Mouse (Mus musculus): Measurements from ENCODE around the gene Pi16. TPM values are rescaled to one million over a fixed set of nuclear protein-coding genes. Genes with fewer than 3 reads are reported as not detected.
A peak's percentile ranks its signal among the peaks of the same experiment; 100 is the strongest.

Gene Pi16
- polyA plus RNA-seq, 1 experiment = not detected

DNA sequence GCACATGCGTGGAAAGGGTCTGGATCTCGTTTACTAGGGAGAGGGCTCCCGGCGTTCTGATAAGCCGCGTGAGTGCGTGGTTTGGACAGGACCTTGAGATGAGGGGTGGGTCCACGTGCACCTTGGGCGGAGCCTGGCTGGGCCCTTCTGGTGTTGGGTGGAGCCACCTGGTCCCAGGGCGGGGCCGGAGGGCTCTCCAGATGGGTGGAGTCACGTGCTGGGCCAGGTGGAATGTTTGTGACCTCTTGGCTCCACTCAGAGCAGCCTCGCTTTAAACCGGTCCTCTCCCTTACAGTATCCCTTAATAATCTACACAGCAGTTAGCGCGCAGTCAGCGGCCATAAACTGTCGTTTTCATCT is 5.1 kb downstream of the Pi16 start:
- TF ChIP-seq CTCF (IDR thresholded peaks at IDR 0.05; ENCODE audit: insufficient read depth, low read depth, low read length) (no peak), POLR2A (IDR thresholded peaks at IDR 0.05; ENCODE audit: insufficient read depth, low read depth, low read length) (no peak)
- Histone ChIP-seq H3K4me1 (ENCODE audit: control insufficient read depth, insufficient read depth, low read length) (peaks cover 16% of the 10 kb centered on the region), H3K4me3 (ENCODE audit: insufficient read depth, low read depth, low read length) (no peak overlapping the region), H3K27ac (ENCODE audit: insufficient read depth, low read depth, low read length) (no peak overlapping the region)
- WGBS = 72% methylated on average over 18 of the region's 18 CpGs

DNA sequence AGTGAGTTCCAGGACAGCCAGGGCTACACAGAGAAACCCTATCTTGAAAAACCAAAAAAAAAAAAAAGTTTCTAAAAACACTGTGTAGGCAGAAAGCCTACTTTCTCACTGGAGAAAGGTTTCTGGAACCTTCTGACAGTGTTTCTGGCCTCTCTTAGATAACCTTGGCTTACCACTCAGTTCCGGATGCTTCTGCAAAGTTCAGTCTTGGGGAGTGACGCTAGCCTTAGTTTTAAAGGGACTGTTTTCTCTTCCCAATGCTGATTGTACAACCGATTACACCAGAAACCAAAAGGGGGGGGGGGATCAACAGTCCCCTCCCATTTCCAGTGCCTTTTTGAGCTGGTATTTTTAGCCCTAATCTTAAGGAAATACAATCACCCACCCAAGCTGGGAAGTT is 6.1 kb downstream of the Pi16 start:
- WGBS = 92% methylated on average over 3 of the region's 3 CpGs

DNA sequence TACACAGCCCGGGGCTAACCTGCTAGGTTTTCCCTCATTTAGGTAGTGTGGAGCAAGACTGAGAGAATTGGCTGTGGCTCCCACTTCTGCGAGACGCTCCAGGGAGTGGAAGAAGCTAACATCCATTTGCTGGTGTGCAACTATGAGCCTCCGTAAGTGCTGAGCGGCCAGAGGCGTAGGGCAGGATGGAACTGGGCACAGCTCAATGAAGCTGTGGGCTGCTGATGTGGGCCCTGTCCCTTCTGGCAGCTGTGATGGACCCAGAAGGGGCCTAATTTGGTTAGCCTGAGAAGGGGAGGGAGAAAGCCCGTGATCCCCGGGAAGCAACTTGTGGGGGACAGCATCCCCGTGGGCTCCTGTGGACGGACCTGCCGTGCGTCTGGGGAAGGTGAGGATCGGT is 8.4 kb downstream of the Pi16 start:
- no peak overlapping the region for H3K4me3 ChIP-seq (ENCODE audit: insufficient read depth, low read depth, low read length)
- TF ChIP-seq POLR2A (IDR thresholded peaks at IDR 0.05; ENCODE audit: insufficient read depth, low read depth, low read length) = no peak
- TF ChIP-seq CTCF (IDR thresholded peaks at IDR 0.05; ENCODE audit: insufficient read depth, low read depth, low read length) = no peak
- WGBS = 84% methylated on average over 13 of the region's 13 CpGs
- peaks cover 24% of the 10 kb centered on the region for H3K4me1 ChIP-seq (ENCODE audit: control insufficient read depth, insufficient read depth, low read length)
- no peak overlapping the region for H3K27ac ChIP-seq (ENCODE audit: insufficient read depth, low read depth, low read length)

More for the DNA sequence above, 6.1 kb downstream of the Pi16 start:
- no peak overlapping the region for H3K4me3 ChIP-seq (ENCODE audit: insufficient read depth, low read depth, low read length)
- peaks cover 20% of the 10 kb centered on the region for H3K4me1 ChIP-seq (ENCODE audit: control insufficient read depth, insufficient read depth, low read length)
- no peak for TF ChIP-seq CTCF (IDR thresholded peaks at IDR 0.05; ENCODE audit: insufficient read depth, low read depth, low read length)
- TF ChIP-seq POLR2A (IDR thresholded peaks at IDR 0.05; ENCODE audit: insufficient read depth, low read depth, low read length) = no peak
- H3K27ac ChIP-seq (ENCODE audit: insufficient read depth, low read depth, low read length) = no peak overlapping the region

GRCm38 (mm10) chr17:29326531-29327529 is 9.3 kb downstream of the Pi16 start:
- Histone ChIP-seq H3K27ac (ENCODE audit: insufficient read depth, low read depth, low read length) (no peak overlapping the region), H3K4me1 (ENCODE audit: control insufficient read depth, insufficient read depth, low read length) (peaks cover 32% of the 10 kb centered on the region), H3K4me3 (ENCODE audit: insufficient read depth, low read depth, low read length) (peak overlapping the region; percentile 27)
- no peak for TF ChIP-seq POLR2A (IDR thresholded peaks at IDR 0.05; ENCODE audit: insufficient read depth, low read depth, low read length)
- no peak for TF ChIP-seq CTCF (IDR thresholded peaks at IDR 0.05; ENCODE audit: insufficient read depth, low read depth, low read length)
- 27% methylated on average over 52 of the region's 52 CpGs for WGBS

GRCm38 (mm10) chr17:29327691-29328090 is 10.2 kb downstream of the Pi16 start:
- Histone ChIP-seq H3K4me3 (ENCODE audit: insufficient read depth, low read depth, low read length) (no peak overlapping the region), H3K27ac (ENCODE audit: insufficient read depth, low read depth, low read length) (no peak overlapping the region), H3K4me1 (ENCODE audit: control insufficient read depth, insufficient read depth, low read length) (peaks cover 32% of the 10 kb centered on the region)
- 77% methylated on average over 9 of the region's 9 CpGs for WGBS
- no peak for TF ChIP-seq POLR2A (IDR thresholded peaks at IDR 0.05; ENCODE audit: insufficient read depth, low read depth, low read length)
- TF ChIP-seq CTCF (IDR thresholded peaks at IDR 0.05; ENCODE audit: insufficient read depth, low read depth, low read length) = no peak

GRCm38 (mm10) chr17:29330221-29330620 is 12.7 kb downstream of the Pi16 start:
- TF ChIP-seq CTCF (IDR thresholded peaks at IDR 0.05; ENCODE audit: insufficient read depth, low read depth, low read length) (no peak), POLR2A (IDR thresholded peaks at IDR 0.05; ENCODE audit: insufficient read depth, low read depth, low read length) (no peak)
- peaks cover 36% of the 10 kb centered on the region for H3K4me1 ChIP-seq (ENCODE audit: control insufficient read depth, insufficient read depth, low read length)
- 77% methylated on average over 3 of the region's 3 CpGs for WGBS
- H3K27ac ChIP-seq (ENCODE audit: insufficient read depth, low read depth, low read length) = 0 out of 2 replicates have a peak overlapping the region, but pooled peaks have one; percentile 9
- no peak overlapping the region for H3K4me3 ChIP-seq (ENCODE audit: insufficient read depth, low read depth, low read length)

DNA sequence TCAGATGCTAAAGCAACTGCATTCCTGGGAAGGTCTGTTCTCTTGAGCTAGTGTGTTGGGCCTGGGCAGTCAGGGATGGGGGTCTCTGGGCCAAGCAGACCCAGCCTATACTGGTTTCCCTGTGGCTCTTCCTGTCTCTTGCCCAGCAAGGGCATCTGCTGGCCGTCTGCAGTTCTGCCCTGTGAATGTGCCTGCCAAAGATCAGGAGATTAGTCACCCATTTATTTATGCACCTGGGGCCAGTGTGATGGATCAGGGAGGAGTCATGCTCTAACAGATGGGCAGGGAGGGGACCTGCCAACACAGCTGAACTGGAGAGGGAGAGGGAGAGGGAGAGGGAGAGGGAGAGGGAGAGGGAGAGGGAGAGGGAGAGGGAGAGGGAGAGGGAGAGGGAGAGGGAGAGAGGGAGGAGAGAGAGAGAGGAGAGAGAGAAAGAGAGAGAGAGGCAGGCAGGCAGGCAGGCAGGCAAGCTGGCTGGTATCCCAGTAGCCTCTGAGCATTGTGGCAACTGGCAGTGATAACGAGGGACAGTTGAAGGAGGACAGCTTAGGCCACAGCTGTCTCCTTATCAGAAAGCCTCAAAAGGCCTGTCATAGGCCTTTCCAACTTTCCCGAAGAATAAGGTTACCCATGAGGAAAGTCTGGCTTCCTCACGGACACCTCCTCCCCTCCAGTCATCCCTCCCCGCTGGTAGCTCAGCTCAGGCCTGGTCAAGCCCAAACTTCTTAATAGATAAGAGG is 13.4 kb downstream of the Pi16 start:
- no peak overlapping the region for H3K4me3 ChIP-seq (ENCODE audit: insufficient read depth, low read depth, low read length)
- H3K27ac ChIP-seq (ENCODE audit: insufficient read depth, low read depth, low read length) = 0 out of 2 replicates have a peak overlapping the region, but pooled peaks have one; percentile 9
- no peak for TF ChIP-seq CTCF (IDR thresholded peaks at IDR 0.05; ENCODE audit: insufficient read depth, low read depth, low read length)
- TF ChIP-seq POLR2A (IDR thresholded peaks at IDR 0.05; ENCODE audit: insufficient read depth, low read depth, low read length) = no peak
- 33% methylated on average over 5 of the region's 5 CpGs for WGBS
- peaks cover 36% of the 10 kb centered on the region for H3K4me1 ChIP-seq (ENCODE audit: control insufficient read depth, insufficient read depth, low read length)

DNA sequence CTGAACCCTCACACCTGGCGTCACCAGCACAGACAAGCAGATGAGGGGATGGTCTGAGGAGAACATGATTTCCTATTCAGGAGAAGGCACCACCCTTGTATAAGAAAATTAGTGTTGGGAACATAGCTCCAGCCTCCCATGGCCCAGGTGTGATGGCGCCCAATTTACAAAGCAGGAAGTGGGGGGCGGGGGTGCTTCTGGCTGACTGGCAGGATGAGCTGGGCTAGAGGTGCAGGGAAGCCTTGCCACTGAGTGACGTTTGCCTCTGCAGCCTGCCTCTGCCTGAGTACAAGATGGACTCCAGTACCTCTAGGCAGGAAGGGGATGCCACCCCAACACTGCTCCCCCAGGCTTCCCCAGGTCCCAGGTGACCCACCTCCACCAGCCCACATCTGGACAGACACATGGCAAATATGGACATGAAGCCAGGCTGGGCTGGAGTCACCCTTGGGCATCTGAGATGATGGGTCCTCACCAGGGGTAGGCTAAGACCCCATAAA is 14.8 kb downstream of the Pi16 start:
- no peak for TF ChIP-seq POLR2A (IDR thresholded peaks at IDR 0.05; ENCODE audit: insufficient read depth, low read depth, low read length)
- Histone ChIP-seq H3K4me1 (ENCODE audit: control insufficient read depth, insufficient read depth, low read length) (peaks cover 33% of the 10 kb centered on the region), H3K4me3 (ENCODE audit: insufficient read depth, low read depth, low read length) (no peak overlapping the region), H3K27ac (ENCODE audit: insufficient read depth, low read depth, low read length) (no peak overlapping the region)
- WGBS = 87% methylated on average over 4 of the region's 4 CpGs
